Mouse (Mus musculus): ENCODE measurements at regions not wholly inside any gene's neighbourhood (a gene's known extent, or its start where the extent isn't known, plus 50 kb on each side); places are given as distances from the start of the nearest gene placed in this dataset.

DNA sequence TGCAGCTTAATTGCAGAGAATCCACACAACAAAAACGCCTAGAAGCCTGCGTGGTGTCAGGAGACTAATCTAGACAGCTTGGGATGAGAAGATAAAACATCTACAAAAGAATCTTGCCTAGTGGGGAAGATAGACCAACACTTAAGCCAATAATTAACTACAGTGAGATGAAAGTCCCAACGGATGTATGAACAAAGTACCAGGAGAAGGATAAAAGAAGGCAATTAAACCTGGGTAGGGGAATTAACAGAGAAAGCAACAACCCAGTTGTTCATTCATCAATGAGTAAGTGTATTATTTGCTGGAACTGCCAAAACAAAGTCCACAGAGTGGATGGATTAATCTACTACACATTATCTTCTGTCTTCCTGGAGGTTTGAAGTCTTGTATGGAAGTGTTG lies 99.8 kb downstream of the Olfm4 start:
- DNase-seq (ENCODE audit: low spot score in 2 of 2): no peak

DNA sequence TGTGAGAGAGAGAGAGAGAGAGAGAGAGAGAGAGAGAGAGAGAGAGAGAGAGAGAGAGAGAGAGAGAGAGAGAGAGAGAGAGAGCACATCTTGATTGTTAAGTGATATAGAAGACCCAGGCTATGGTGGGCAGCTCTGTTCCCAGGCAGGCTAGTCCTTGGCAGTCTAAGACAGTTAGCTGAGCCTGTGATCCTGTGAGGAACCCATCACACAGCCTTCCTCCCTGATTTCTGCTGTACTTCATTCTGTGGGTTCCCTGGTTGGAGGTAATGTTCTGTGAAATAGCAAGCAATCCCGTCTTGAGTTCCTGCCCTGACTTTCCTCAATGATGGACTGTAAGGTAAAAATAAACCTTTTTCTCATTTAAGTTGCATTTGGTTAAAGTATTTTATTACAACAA lies 113.4 kb downstream of the Olfm4 start:
- DNase-seq (ENCODE audit: low spot score in 2 of 2): no peak

DNA sequence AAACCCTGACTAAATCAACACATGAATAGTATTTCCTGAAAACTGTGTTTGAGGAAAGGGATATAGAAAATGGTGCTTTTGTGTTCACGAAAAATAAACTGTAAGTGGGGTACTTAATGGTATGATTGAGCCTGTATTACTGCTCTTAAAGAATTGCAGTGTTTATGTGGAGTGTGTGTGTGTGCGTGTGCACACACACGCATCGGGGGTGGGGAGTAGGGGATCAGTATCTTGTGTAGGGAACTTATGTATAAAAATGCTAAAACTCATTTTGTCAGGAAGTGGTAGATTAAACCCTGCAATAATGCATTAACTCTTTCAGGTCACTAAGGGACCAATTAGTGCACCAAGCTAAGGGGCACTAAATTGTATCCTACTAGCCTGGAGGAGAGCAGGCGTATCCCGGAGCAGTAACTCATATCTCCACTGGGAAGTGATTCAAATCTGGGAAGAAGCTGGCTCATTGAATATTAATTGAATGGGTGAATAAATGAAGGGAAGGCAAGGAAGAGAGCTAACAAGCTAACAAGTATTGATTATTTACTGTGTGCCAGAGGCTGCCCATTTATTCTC lies 129.3 kb downstream of the Olfm4 start:
- DNase-seq (ENCODE audit: low spot score in 2 of 2): no peak

DNA sequence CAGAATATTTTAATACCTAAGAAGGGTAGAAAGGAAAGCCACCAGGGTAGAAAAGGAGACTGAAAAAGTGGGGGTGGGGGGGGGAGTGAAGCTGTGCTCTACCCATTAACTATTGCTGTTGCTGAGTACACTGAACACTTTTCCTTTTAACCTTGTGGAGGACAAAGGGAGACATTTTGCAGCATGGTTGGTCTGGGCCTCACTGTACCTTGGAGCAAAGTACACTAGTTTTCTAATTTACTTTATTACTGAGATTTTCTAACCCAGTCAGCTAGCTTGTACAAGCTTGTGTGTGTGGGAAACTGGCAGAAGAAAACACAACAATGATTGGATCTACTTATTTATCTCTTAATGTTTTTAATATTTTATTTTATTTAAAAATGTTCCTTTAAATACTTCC lies 130.4 kb downstream of the Olfm4 start:
- no peak for DNase-seq (ENCODE audit: low spot score in 2 of 2)

DNA sequence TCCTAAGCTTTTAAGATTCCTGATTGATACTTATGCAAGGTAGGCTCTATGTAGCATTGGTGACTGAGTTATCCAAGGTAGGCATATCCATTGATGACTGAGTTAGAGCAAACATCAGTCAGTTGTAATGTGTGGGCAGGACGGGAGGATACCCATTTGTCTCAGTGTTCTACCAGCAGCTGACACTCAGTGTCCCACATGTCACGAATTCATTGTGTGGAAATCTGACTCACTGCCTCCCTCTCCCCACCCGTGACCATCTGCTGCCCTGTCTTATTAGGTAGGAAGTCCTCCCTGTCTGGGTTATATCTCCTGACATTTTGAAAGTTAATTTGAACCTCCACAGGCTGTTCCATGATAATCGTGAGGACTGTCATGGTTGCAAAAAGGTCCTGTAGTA lies 141.3 kb downstream of the Olfm4 start:
- DNase-seq (ENCODE audit: low spot score in 2 of 2): no peak

DNA sequence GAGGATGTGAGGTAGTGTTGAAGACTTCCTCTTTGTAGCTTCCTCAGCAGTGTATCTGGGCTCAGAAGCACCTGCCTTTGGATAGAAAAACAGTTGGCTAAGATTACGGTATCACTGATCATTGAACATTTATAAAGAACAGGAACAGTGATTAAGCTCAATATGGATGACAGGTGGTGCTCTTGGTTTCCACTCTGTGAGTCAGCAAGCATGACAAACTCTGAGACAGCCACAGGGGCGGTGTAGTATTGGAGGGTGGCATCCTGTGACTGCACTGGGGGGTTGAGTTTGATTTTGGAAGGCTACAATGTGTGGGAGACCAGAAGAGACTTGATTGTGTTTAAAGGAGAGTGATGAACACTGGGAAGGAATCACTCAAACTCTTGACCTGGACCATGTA lies 144.3 kb downstream of the Olfm4 start:
- no peak for DNase-seq (ENCODE audit: low spot score in 2 of 2)

DNA sequence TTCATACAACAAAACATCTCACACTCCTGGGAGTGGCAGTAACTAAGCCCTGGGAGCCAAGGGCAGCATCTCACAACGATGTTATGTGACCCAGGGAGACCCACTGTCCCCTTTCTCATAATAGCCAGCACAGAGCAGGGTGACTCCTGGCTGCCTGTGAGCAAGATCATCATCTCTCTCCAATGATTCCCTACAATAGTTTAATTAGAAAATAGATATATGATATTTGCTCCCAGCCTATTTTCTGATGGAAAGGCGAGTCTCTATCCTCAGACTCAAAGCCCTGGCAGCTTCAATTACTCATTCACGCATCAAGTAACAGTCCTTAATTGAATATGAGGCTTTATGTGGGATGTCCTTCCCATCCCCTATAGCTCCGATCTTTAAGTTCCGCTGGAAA lies 153.7 kb downstream of the Olfm4 start:
- DNase-seq (ENCODE audit: low spot score in 2 of 2): no peak

DNA sequence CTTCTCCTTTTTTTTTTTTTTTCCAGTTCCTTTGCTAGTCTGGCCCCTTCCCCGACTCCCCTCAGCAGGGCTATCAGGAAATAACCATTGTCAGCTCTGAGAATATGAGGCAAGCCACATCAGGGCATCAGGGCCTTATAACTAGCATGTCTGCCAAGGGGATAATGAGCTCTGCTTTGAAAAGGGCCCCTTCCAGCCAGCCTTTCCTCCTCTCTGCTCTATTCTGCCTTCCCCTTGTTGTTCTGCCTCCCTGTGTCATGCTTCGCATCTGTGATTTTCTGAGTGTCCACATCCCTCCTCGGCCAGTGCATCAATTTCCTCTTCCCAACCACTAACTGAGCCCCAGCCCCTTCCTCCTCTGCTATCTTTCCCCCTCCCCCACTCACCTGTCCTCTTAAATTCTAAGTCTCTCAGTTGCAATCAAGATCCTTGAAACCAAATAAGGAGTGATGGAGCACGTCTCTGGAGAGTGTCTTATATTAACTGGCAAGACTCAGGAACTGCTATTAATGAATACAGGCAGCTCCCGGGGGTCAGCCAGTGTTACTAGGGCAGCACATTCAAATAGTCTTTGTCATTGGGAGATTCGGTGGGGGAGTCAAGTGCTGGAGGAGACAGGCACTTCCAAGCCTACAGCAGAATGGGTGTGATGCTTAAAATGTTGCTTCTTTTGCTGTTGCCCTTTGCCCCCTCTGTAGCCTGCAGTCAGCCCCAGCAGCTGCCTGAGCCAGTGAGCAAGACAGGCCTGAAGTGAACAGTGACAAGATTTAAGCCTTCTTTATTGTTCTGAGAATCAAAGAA lies 155.3 kb downstream of the Olfm4 start:
- DNase-seq (ENCODE audit: low spot score in 2 of 2): no peak

DNA sequence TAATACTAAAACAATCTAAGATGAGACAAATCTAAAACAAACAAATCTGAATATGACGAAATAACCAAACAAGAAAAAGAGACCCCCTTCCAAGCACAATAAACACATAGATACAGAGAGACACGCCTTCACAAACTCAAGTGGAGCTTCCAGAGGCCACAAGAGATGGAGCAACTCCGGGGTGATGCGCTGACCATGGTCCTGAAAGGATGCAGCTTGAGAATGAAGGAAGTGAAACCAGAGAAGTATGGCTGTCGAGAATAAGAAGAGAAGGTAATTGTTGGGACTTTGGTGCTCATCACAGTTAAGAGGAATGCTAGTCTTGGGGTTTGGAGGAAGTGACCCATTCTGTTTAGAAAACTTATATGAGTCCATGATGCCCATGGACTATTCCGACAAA lies 173.1 kb downstream of the Olfm4 start:
- no peak for DNase-seq (ENCODE audit: low spot score in 2 of 2)

DNA sequence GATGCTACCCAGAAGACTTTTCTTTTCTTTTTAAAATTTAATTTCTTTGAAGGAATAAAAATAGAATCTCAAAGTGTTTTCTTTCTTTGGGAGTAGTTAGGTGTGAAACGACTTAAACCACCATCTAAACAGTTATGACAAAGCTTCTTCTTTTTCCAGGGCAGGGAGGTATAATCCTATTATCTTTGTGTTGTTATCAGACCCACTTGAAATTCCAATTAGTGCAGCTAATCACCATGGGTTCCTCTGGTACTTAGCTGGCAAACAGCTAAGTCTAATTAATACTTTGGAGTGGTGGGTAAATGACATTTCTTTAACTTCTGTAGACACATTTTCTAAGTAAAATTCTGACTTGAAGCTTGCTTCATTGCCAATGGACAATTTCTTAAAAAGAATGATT lies 185.3 kb downstream of the Olfm4 start:
- no peak for DNase-seq (ENCODE audit: low spot score in 2 of 2)

DNA sequence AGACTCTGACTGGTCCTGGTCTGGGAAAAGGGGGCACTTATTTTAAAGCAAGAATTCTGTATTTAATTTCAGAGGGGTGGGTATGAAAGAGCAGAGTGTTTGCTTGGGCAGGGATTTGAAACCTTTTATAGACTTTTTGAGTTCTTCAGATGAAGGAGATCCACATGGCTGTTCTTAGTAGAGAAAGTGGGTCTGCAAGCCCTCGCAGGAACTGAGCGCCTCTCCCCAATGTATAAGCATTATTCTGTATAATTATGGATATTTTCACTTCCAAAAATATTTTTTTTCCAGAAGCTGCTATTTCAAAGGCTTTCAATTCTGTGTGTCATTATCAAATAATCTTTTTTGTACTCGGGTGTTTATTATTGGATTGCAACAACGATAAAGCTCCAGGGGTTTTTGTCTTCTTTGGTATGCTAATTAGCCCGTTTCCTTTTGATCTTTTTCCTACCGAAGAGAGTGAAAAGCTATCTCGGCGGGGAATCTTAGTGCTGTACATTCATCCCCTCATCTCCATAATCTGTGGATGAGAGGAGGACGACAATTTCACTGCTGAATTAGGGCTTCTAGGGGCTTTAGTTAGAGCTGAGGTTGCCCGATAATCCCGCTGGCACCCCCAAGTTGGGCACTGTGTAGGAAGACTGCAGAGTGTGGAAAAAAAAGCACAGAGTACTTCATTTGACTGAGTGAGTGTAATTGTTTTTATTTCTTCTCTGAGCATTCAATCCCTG lies 186.7 kb downstream of the Olfm4 start:
- DNase-seq (ENCODE audit: low spot score in 2 of 2): no peak

DNA sequence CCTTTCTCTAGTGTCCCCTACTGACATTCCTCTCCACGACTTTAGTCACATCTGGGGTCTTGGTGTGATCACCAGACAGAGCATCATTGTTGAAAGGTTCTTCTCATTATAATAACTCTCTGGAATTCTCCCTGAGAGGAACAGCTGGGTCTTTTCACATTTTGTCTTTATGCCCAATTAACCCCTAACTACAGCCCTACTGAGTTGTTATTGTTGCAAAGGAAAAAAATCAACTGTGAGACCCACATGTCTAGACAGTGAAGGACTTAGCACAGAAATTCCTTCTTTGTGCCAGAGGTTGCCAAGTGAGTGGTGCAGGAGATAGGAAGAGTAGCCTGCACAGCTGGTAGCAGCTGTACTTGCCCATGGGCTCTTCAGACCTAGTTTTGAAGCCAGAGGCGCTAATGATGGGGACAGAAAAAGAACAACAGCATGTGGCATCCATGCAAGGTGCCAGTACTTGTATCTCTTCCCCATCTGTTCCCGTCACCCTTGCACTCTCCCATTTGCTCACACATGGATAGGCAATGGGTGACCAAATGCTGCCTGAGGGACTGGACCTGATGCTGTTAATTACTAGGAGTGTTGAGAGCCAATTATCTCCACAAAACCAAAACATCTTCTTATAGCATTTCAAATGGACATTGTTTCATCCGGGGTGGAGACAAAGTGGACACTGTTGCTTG lies 189.1 kb downstream of the Olfm4 start:
- DNase-seq (ENCODE audit: low spot score in 2 of 2): no peak

DNA sequence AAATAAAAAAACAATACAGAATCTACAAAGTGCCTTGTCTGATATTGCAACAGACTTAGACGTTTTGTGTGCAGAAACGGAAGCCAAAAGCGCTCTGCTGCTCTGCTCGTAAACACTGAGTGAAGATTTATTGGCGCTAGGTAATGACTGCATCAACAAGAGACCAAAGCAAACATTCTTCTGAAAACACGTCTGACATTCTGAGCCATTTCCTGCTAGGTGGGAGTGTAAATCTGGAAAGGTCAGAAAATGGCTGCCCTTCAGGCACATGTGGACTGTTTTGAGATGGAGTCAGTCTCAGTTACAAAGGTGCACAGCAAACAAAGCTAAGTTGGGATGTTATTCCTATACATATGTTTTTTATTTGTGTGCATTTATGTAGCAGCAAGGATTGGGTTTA lies 192.6 kb downstream of the Olfm4 start:
- DNase-seq (ENCODE audit: low spot score in 2 of 2): no peak

DNA sequence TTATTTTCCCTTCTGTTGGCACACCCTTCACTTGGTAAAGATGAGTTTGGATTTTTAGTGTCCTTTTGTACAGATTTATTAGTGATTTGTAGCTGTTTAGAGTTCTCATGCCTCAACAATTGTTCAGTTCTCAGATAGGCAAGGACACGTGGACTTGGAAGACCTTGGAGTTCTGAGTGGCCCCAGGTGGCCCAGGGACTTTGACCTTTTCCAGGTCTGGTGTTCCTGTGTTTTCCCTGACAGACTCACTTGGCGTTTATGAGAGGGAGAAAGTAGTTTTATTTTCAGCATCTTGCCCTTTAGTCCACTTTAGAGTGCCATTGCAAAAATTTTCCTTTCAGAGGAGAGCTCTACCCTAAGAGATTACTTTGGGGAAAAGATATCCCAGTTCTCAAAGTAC lies 211.2 kb downstream of the Olfm4 start:
- DNase-seq (ENCODE audit: low spot score in 2 of 2): no peak

DNA sequence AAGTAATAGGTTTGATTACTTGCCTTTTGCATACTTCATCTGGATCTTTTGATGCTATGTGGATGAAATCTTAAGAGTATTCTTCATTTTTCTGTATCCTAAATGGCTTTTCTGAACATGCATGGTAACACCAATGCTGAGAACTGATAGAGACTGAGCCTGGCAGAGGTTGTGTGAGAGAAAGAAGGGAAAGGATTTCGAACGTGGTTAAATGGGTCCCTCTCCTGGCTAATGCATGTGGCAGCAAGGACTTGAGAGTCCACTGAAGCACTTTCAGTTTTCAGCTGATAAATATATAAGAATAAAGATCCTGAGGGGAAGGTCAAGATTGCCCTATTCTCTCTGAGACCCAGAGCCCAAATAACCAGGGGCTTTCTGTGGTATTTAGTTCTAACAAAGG lies 229.0 kb downstream of the Olfm4 start:
- DNase-seq (ENCODE audit: low spot score in 2 of 2): no peak

DNA sequence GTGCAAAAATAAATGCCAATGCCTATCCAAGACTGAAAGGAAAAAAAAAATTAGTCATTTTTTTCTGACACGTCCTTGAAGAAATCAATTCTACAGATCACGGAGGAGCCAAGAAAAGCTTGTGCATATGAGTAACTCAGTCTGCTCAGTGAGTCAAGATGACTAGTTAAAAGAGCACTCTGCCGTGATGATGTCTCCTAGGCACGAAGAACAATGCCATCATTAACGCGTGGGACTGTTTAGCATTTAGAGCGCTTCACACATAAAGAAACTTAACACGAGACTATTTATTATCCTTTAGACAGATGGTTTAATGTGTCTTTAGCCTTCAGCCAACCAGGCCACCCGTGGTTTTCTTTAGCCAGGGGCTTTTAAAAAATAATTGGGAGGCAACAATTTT lies 229.8 kb downstream of the Olfm4 start:
- DNase-seq (ENCODE audit: low spot score in 2 of 2): no peak

DNA sequence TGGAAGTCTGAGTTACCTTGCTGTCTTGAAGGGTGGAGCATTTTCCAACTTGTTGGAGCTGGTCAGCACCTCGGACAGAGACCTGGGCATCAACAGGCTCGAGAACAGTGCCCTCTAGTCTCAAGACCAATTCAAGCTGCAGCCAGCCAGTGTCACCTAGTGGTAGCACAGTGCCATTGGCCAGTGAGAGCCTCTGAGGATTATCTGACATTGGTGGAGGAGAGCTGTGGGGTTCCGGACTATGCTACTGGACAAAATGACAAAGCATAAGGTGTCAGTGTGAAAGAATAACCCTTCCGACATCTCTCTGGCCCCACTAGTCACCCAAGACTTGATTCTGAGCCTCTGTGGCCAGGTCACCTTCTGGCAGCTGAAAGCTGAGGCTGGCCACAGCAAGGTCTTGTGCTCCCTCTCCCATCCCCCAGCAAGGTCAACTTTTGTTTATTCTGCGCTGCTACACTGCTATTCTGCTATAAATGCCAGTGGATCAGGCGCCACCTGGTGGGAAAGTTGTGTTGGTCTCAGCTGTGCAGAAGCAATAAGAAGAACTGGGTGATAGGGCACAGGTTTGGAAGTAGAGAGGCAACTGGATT lies 232.2 kb downstream of the Olfm4 start:
- DNase-seq (ENCODE audit: low spot score in 2 of 2): peak; percentile 5 to 41

DNA sequence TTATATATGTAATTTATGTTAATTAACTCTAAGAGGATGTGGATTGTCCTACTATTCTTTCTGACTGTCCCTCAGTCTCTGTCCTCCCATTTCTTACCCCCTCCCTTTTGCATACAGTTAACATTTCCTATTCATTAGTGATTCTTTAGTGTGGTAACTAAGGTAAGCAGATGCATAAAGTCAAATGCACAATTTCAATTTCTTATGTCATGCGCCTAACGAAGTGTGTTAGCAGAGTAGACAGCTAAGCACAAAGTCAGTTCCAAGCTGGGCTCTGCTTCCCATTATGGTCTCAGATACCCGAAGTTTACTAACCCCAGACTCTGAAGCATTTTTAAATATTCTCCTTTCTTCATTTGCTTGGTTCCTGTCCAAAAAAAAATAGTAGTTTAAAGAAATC lies 248.2 kb downstream of the Olfm4 start:
- DNase-seq (ENCODE audit: low spot score in 2 of 2): no peak

DNA sequence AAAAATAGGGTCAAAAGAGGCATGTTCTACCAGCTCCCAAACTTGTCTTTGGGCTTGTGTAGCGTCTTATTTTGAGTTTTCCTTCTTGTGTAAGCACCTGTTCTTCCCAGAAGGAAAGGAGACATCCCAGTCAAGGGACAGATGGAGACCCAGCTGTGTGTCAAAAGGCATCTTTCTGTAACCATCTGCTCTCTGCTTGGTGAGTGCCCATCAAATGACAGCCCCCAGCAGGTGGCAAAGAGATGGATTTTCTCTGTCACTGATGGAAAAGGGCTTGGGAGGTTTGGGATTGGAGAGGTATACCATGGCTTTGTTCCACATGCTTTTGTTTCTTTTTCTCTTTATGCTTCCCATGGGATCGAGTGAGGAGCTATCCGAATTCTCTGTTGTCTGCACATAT lies 249.1 kb downstream of the Olfm4 start:
- DNase-seq (ENCODE audit: low spot score in 2 of 2): no peak

DNA sequence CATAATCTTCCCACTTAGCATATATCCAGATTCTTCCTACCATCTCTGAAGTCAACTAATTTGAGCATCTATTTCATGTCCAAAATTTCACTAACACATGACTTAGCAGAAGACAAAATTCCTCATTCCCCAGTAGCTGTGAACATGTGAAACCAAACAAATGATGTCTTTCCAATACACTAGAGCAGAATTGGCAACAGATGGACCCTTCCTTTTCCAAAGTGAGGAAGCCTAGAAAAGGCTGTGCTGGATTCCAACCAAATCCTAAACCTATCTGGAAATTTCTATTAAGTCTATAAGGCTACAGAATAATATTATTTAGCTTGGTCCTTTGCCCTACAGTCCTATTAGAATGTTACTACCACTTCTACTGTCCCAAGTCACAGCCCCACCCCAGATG lies 253.3 kb downstream of the Olfm4 start:
- DNase-seq (ENCODE audit: low spot score in 2 of 2): no peak

DNA sequence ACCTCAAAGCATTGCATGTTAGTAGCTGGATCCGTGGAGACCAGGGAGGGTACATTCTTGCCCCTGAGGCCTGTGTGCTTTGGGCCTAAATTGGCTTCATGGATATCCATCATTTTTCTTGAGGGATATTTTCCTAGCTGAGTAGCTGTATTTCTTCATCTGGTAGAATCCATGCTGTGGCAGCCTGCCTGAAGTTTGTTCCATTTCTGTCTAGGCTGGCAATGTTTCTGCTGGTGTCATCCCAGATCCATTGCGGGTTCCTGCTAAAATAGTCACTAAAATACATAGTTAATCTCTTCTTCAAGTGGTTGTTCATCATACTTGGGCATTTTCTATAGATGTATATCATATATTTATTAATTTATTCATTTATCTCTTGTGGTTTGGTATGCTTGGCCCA lies 253.7 kb downstream of the Olfm4 start:
- no peak for DNase-seq (ENCODE audit: low spot score in 2 of 2)
